Mouse (Mus musculus) cerebellum, adult 9-10 months (tissue): ENCODE data around the gene Fubp1.
"Not testable (repeated sequence)": the region's sequence is repeated elsewhere in the genome, so short reads cannot be mapped to it uniquely, and the experiment has no call there.

Experiments used
- DNase-seq: peaks from one replicate; pipeline ENCODE4 v3.0.0; 2022

Gene Fubp1

DNA sequence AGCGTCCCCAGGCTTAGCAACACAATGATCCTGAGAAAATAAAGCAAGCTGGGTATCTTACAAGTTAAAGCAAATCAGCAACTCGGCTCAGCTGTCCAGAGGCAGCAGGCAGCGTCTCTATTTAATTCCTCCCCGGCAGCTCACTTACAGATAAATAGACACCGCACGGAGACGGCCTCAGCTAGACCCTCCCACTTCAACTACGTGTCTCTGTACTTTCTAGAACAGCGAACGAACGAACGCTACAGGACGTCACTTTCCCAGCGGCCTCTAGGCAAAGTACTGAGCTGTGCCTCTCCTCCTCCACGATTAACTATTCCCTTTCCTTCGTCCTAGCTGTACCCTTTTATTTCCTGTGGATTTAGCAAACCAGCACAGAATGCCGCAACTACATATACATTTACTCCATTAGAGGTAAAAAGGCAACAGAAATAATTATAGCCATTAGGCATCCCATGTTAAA, 16.6 kb upstream of the Fubp1 start:
- peak; percentile 90 for DNase-seq

DNA sequence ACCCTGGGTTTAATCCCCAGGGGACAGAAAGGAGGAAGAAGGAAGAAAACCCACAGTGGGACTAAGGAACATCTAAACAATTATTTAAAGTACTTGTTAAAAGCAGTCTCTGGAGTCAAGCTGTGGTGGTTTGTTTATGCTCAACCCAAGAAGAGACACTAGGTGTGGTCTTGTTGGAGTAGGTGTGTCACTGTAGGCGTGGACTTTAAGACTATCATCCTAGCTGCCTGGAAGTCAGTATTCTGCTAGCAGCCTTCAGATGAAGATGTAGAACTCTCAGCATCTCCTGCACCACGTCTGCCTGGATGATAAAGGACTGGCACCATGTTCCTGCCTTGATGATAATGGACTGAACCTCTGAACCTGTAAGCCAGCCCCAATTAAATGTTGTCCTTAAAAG, 13.0 kb upstream of the Fubp1 start:
- not testable (repeated sequence) for DNase-seq

DNA sequence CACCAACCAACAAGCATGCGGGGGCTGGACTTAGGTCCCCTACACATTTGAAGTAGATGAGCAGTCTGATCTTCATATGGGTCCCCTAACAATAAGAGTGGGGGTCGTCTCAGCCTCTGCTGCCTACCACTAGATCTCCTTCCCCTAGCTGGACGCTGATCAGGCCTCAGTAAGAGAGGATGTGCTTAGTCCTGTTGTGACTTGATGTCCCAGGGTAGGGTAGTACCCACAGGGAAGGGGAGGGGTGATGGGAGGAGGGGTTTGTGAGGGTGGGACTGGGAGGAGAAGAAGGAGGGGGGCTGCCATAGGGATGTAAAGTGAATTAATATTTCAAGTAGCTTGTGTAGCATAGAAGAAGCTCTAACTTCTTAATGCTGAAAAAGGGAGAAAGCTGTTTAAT, 11.1 kb upstream of the Fubp1 start:
- DNase-seq = no peak

DNA sequence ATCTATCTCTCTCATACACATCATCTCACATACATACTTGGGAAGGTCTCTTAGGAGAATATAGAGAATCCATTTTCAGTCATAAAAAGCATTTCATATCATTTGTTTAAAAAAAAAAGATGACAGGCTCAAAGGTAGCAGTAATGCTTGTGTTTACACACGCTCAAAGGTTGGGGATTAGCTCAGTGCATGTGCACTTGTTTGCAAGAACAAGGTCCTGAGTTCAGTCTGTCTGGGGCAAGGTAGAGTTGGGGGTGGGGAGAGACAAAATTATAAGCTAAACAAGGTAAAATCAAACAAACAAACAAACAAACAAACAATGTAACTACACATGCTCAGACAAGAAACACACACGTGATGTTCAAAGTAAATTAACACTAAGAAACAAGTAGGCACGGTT, 9.0 kb upstream of the Fubp1 start:
- no peak for DNase-seq

DNA sequence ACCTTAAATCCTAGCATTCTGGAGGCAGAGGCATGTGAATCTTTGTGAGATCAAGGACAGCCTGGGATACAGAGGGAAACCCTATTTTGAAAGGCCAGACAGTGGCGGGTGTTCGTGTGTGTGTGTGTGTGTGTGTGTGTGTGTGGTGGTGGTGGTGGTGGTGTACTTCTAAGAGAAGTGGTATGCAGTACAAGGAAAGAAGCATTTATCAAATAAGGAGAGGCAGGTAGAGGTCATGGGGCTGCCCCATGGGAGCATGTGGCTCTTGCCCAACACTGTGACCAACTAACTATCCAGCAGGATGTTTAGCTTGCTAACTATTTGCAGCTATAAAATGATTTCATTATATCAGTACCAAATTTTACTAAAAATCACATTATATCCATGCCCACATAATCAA, 8.6 kb upstream of the Fubp1 start:
- no peak for DNase-seq

DNA sequence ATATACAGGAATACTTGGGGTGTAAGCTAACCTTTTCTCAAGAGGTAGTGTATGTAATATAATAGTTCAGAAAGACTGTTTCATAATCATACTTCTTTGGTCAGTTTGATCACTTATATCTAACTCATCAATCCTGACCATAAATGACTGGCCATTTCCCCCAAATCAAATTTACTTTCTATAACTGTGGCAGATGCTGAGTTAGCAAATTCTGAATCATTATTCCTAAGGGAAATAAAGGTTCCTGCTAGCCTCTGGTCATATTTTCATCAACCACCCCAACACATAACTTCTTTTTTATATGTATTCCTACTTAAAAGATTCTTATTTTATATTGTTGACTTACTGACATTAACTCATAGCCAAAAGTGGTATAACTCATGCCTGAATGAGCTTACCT, 7.3 kb upstream of the Fubp1 start:
- no peak for DNase-seq

DNA sequence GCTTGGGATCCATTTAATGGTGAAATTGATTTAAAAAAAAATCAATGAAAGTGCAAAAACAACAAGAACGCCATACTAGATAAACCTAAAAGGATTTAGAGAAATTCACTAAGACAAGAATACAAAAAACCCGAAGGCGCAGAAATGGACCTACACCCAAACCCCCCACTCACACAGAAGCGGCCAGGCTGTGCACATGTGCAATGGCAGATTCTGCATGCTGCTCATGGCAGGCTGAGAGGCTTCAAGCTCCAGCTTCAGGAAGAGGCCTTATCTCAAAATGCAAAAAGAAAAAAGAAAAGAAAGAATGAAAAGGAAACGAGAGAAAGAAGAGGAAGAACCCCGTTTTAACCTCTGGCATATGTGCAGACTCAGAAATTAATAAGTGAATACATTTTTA, 6.8 kb upstream of the Fubp1 start:
- DNase-seq = no peak

DNA sequence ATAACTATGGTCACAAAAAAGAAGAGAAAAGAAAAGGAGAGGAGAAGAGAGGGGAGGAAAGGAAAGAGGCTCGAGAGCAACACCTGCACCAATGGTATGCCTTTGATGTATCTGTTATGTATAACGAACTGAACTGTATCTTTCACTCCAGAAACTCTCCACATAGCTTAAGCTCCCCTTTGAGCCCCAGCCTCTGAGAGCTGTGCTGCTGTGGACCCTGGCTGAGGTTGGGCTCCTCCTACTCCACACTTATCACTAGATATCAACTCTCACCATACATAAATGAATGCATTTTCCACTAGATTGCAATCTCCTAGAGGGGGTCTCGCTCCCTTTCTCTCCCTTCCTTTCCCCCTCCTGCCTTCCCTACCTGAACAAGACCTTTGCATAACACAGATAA, 6.2 kb upstream of the Fubp1 start:
- no peak for DNase-seq

DNA sequence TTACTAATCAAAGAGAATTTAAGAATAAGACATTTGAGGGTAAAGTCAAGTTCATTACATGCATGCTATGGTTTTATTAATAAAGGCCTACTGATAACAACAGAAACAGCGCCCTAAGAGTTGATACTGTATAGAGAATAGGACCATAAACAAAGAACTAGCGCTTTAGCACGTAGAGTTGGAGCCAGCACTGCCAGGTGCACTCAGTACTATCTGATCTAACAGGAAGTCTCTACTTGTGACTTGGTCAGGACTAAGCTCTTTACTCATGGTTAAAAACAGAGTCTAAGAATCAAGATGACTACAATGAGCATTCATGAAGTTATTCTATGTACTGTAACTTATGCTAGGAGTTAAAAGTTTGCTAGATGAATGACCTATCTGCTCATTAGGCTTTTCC, 5.6 kb upstream of the Fubp1 start:
- no peak for DNase-seq

DNA sequence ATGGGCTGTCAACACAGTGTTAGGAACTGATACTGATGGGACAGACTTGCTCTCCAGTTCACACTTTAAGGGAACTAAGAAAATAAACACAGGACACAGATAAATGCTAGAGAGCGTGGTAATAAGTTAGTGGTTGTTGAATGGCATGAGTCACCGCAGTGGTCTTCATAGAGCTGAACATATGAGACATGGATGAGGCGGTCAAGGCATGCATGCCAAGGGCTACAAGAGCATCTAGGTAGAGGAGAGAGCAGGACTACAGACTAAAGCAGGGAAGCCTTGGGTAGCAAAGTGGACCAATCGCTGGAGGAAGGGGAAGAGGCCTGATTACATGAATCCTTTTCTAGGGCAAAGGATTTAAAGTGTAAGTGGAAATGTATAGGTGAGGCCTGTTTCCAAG, 3.1 kb upstream of the Fubp1 start:
- DNase-seq = no peak

DNA sequence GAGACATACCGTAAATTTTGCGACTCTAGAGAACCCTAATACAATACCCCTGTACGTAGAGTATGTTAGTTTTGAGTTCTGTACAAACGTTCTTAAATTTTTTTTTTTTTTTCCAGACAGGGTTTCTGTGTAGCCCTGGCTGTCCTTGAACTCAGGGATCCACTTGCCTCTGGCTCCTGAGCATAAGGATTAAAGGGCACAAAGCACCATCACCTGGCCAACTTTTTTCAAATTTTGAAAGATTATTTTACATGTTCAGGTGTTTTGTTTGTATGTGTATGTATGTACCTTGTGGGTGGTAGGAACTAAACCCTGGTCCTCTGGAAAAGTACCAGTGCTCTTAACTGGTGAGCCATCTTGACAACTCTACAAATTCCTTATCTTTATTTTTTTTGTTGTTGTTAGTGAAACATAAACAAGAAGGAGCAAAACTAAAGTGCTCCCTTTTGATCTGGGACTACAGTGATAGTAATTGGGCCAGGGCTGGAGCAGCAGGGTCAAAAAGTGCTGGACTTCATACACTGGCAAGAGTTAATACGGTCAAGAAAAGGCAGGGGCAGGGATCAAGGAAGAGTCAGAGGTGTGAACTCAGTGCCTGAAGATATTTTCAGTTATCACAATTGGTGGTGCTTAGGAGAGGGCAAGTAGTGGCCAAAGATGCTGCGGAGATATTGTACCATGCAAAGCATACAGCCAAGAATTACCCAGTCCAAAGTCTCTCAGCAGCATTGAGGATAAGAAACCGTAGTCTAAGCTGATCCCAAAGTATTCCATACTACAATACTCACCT, 1.9 kb upstream of the Fubp1 start:
- no peak for DNase-seq

DNA sequence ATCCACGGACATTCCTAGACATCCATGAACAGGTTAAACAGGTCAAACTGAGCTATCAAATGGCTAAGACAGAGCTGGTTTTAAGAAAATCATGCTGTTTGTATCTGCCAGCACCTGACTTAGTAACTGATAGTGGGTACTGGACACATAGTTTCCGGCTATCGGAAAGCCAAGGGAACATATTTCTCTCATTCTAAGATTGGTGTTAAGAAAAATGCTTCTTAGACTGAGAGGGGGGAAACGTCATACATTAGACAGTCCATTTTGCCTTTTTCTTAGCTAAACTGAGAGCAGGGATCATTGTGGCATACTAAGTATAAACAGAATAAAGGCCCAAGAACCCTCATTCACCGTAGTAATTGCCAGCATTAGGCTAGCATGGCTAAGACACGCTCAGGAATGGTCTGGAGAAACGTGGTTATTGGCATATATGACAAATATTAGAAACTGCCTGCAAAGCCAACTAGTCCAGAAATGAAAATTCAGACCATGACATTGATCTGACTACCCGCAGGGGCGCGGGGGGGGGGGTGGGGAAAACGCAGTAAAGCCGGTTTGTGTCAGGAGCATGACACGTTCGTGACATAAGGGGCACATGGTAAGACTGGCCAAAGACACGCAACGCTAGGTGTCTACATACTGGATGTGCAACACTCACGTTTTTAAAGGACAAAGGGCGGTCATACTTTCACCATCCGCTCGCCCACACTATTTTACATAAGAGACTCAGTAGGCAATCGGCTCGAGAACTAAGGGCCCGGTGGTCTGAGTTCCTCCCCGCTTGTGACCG, 850 bp upstream of the Fubp1 start:
- peak; percentile 80 for DNase-seq

DNA sequence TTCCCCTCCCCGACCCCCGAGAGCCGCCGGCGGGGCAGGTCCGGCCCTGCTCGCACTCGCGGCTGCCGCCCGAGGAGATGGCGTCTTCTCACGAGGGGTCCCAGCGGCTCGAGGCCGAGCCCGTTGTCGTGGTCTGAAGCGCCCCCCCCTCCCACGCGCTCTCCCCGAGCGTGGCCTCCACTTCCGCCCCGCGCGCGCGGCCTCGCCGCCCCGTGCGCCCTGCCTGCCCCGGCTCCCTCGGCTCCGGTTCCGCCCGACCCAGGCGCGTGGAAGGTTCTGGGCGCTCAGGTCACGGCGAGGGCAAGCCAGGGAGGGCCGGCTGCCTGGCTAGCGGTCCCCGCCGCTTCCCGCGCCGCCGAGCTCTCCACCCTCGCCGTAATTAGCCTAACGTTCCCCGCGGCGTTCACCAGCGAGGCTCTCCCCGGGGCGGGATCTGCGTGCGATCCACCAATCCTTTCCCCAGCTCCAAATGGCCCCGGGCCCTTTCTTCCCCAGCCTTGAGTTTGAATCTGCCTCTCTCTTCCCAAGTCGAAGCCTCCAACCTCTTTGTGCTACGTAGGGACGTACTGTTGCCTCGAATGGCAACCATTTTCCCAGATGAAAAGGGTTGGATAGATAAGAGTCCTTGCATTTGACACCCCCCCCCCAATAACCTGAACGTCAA, 638 bp downstream of the Fubp1 start:
- DNase-seq = peak; percentile 71

DNA sequence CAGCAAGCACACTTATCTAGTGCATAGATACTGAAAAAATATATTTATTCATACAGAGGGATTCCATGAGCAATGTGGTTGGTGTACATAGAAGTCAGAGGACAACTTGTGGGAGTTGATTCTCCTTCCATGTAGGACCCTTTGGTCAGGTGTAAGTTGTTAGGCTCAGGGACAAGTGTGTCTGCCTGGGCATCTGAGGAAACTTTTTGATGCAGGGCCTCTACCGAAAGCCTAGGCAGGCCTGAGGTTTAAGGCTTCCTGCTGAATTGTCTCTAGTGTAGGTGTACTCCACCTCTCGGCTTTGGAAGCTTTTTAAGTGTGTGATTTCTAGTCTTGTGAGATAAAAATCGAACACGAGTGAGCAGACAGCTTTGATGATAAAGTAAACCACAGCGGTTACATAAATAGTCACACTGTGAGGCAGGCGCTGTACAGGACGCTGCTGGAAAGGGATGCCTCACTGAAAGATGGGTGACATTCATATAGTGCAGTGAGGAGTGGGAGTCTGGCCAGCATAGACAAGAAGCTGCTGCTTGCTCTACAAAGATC, 1.6 kb downstream of the Fubp1 start:
- no peak for DNase-seq

DNA sequence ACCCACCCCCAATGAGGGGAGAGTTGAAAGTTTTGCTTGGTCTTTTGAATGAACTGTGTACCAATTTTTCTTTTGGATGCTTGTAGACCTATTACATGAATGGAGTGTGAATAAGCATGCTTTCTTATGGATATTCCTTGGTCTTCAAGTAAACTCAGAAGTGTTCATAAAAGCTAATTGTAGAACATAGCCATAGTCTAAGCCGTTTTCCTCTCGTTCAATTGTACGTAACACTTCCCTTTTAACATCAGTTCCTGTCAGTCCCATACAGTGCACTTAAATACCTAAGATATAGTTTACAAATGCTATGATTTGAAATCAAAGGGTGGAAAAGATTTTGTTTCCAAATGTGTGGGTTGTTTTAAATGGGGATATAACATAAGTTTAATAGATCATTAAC, 3.2 kb downstream of the Fubp1 start:
- no peak for DNase-seq

DNA sequence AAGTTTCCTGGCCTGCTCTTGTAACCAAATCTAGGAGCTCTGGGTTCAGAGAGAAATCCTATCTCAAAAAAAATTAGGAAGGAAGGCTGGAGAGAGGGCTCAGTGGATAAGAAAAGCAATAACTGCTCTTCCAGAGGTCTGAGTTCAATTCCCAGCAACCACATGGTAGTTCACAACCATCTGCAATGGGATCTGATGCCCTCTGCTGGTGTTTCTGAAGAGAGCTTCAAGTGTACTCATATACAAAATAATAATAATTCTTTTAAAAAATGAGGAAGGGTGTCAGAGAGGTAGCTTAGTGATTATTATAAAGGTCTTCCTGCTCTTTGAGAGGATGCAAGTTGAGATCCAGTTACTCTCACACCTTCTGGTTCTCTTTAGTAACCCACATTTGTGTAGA, 14.7 kb downstream of the Fubp1 start:
- no peak for DNase-seq

DNA sequence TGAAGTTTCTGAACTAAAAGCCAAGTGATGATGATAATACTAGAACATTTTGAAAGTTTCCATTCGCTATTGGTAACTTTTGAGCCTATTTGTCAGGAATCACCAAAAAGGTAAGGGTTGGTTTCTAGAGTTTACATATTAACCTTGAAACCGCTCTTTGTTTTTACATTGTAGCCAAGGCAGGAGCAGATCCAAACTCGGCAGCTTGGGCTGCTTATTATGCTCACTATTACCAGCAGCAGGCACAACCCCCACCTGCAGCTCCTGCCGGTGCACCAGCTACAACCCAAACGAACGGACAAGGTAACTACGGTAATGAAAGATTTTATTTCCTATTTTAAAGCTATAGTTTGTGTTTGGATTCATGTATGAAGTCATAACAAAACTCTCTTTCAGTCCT, 15.7 kb downstream of the Fubp1 start:
- DNase-seq = no peak

DNA sequence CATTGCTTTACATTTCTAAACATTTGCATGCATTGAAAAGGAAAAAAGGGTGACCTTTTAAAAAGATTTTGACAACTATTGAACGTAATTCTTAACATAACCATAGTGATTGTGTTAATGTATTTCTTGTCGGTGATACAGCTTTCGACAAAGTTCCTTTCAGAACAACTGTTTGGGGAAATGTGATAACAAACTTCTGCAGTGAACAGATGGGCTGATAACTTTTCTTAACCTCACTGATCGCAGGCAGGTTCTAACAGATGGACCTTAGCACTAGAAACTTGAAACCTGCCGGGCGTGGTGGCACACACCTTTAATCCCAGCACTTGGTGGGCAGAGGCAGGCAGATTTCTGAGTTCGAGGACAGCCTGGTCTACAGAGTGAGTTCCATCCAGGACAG, 18.6 kb downstream of the Fubp1 start:
- DNase-seq = no peak

DNA sequence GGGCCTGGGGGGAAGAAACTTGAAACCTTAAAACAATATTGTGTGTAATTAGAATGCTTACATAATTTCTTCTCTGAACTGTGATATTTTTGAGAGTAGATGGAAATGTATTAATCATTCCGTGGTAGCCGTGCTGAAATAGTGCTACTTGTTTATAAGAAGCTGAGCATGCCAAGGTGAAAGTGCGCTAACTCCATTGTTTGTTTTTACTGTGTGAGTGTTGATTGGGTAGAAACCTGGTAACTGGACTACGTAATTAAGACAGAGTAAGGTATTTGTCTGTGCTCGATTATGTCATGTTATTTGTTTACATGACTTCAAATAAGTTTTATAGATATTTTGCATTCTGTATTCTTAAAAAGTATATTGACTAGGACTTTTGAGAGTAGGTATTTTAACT, 19.0 kb downstream of the Fubp1 start:
- DNase-seq = no peak

DNA sequence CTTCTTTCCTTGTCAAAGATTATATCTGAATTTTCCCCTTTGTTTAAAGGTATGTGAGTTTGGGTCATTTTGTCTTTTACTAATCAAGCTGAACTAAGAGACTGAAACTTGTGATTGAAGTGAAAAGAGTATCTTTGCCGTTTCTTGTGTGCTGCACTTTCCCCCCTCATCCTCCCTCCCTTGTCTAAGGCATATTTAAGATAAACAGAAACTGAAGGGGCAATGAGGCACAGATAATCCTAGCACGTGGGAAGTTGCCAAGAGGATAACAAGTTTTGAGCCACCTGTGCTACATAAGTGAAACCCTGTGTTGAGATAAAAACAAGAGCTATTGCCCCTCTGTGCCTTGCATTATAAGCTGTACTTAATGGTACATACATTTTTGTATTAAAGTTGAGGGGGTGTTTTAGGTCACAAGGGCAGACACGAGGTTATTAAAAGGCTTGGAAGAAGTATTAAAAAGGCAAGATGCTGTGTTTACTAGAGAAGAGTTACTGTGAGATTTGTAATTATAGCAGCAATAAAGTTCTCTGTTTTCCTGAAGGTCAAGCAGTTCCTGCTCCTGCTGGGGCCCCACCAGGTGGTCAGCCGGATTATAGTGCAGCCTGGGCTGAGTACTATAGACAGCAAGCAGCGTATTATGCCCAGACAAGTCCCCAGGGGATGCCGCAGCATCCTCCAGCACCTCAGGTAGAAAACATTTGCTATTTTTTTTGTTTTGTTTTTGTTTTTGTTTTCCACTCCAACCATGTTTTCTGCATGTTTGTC, 21.3 kb downstream of the Fubp1 start:
- no peak for DNase-seq

DNA sequence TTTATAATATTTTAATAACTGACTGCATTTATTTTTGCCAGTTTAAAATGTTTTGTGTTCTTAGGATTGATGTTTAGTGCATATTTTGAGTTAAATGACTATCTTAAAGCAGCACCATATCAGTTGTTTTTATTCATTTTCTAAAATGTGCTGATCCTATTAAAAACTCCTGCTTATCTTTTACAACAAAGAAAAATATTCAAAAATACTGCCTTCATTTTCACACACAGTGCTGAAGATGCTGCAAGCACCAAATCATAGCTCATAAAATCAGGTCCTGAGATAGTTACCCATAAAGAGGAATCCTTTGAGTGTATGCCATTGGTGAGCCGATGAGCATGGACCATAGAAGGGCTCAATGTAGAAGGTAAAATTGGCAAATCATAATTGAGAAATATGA, 25.0 kb downstream of the Fubp1 start:
- no peak for DNase-seq

DNA sequence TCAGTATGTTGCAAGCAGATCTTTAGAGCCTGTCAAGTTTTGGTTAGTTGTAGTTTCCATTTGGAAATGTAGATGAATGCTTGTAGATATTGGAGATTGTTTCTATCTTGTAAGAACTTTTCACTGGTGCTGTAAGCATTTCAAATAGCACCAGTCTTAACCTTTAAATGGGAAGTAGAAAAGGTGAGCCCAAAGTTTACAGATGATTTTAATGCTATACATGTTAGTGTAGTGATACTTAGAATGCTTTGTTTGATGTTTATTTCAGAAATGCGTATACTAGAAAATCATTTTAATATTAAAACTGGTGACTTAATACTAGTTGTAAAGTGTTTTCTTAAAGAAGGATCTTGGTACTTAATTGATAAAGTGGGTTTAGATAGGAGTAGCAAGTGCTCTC, 25.6 kb downstream of the Fubp1 start:
- DNase-seq = no peak

DNA sequence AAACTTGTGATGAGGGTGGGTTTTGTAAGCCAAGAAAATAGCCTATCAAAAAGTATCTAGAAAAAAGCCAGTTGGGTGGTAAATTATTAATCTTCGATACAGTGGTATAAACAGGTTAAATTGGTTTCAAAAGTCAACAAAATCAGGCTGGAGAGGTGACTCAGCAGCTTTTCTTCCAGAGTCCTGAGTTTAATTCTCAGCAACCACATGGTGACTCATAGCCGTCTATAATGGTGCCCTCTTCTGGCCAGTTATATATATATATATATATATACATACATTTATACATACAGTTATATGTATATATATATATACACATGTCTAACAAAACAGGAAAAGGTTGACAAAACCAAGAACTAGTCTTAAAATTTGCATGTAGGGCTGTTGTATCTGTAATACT, 28.6 kb downstream of the Fubp1 start:
- no peak for DNase-seq
